Mouse (Mus musculus): ENCODE data around the gene Sox2. TPM values are rescaled to one million over a fixed set of nuclear protein-coding genes. Genes with fewer than 3 reads are reported as not detected.

Sox2 gene
- polyA plus RNA-seq, 1 experiment: 26.5 TPM

DNA sequence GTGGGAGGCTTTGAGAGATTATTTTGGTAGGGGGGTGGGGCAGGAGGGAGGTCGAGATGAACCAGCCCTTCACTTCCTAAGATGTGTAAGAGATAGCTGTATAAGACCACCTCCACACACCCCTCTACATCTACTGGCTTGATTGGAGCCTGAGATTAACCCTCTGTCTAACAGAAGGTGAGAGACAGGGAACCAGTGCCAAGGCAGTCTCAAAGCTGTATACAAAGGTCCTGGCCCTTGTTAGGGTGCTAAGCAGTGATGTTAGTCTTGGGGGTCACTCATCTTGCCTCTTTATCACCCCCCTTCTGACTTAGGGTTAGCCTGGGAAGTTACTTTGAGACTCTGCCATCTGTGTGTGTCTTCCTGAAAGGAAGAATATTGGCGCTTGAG is 7.5 kb downstream of the Sox2 start:
- no peak for TF ChIP-seq POLR2A (IDR thresholded peaks at IDR 0.05; ENCODE audit: borderline replicate concordance, insufficient read depth, low read length)
- TF ChIP-seq CTCF (IDR thresholded peaks at IDR 0.05; ENCODE audit: borderline replicate concordance, insufficient read depth, low read depth, low read length): no peak
- Histone ChIP-seq H3K27me3 (ENCODE audit: control insufficient read depth, insufficient read depth, low read length) (peaks cover 8% of the 10 kb centered on the region; the same call in 1 of the 2 replicates), H3K4me1 (ENCODE audit: control insufficient read depth, insufficient read depth, low read length) (no peaks in the 10 kb centered on the region), H3K27ac (ENCODE audit: insufficient read depth, low read length) (0 out of 2 replicates have a peak overlapping the region, but pooled peaks have one; percentile 30), H3K4me3 (replicated peaks; ENCODE audit: insufficient read depth, low read depth, low read length) (no peak overlapping the region)
- no peak for DNase-seq
- 61% methylated on average over 2 of the region's 2 CpGs for WGBS

DNA sequence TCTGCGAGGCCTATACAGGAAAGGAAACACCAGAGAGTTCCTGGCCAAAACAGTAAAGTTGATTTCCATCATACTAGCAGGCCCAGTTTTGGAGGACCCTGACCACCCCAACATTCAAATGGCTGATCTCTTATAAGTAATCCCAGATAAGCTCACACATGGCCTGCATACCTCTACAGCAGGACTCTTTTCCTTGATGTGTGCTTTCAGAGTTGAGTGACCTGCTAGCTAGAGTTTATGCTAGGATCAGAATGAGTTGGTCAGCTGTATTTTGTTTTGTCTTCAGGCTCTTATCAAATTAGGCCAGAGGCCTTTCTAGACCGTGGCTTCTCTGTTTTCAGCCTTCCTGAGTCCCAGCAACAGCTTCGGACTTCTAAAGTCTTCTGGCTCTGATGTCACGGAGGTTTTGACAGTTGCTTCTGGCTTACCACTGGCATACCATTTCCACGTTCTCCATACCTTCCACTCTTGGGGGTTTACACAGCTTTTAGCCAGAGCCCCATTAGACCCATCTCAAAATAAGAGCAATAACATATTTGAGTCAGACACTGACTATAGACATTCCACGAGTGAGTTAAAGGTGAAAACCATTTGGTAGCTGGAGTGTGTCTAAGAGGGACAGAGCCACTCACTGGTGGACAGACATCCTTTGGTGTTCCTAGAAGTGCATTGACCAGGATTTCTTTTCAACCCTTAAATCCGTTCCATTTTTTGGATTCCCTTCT is 8.2 kb downstream of the Sox2 start:
- peaks cover 9% of the 10 kb centered on the region; the same call in 1 of the 2 replicates for H3K27me3 ChIP-seq (ENCODE audit: control insufficient read depth, insufficient read depth, low read length)
- DNase-seq: no peak
- no peak overlapping the region for H3K27ac ChIP-seq (ENCODE audit: insufficient read depth, low read length)
- no peaks in the 10 kb centered on the region for H3K4me1 ChIP-seq (ENCODE audit: control insufficient read depth, insufficient read depth, low read length)
- WGBS: 86% methylated on average over 7 of the region's 7 CpGs
- TF ChIP-seq CTCF (IDR thresholded peaks at IDR 0.05; ENCODE audit: borderline replicate concordance, insufficient read depth, low read depth, low read length) (no peak), POLR2A (IDR thresholded peaks at IDR 0.05; ENCODE audit: borderline replicate concordance, insufficient read depth, low read length) (no peak)
- H3K4me3 ChIP-seq (replicated peaks; ENCODE audit: insufficient read depth, low read depth, low read length): no peak overlapping the region

DNA sequence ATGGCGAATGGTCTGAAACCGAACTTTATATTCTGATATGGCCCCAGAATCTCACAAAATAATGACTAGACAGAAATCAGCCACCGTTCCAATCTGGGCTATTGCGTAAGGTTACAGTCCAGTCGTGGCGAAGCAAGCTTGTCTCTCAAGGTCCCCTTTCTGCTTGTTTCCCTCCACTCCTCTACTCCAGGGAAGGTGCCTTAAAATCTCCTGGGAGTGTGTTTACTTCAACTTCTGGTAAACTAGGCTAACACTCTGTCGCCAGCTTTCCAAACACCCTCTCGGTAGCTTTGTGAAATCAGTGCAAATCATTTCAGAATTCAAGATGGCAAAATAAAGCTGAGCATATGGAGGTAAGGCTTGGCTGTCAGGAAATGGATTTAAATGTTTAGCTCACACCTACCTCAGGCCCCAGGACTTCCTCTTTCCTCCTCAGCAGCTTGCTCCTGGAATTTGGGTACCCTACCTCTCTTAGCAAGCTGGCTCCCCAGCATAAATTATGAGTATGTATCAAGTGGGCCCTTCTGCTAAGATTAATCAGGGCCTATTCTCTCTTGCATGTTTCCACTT is 8.8 kb downstream of the Sox2 start:
- 86% methylated on average over 8 of the region's 8 CpGs for WGBS
- TF ChIP-seq CTCF (IDR thresholded peaks at IDR 0.05; ENCODE audit: borderline replicate concordance, insufficient read depth, low read depth, low read length) (no peak), POLR2A (IDR thresholded peaks at IDR 0.05; ENCODE audit: borderline replicate concordance, insufficient read depth, low read length) (no peak)
- DNase-seq: no peak
- Histone ChIP-seq H3K27ac (ENCODE audit: insufficient read depth, low read length) (no peak overlapping the region), H3K27me3 (ENCODE audit: control insufficient read depth, insufficient read depth, low read length) (peaks cover 10% of the 10 kb centered on the region; the same call in 1 of the 2 replicates), H3K4me1 (ENCODE audit: control insufficient read depth, insufficient read depth, low read length) (no peaks in the 10 kb centered on the region), H3K4me3 (replicated peaks; ENCODE audit: insufficient read depth, low read depth, low read length) (no peak overlapping the region)

DNA sequence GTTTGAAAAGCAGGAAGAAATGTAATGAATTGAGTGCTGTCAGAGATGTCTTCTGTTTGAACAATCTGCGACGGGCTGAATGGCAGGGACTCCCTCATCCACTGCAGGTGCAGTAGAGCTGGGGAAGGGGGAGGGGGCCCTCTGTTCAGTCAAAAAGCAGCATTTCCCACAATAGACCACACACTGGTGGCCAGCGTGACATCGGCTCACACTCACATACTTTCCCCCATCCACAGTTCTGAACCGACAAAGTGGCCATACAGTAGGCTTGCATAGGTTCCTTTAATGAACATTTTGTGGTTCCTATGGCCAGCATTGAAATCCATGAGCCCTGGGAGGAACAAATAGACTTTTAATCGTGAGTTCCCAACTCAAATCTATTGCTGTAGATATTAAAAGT is 9.7 kb downstream of the Sox2 start:
- DNase-seq: no peak
- 65% methylated on average over 6 of the region's 6 CpGs for WGBS
- TF ChIP-seq POLR2A (IDR thresholded peaks at IDR 0.05; ENCODE audit: borderline replicate concordance, insufficient read depth, low read length): no peak
- TF ChIP-seq CTCF (IDR thresholded peaks at IDR 0.05; ENCODE audit: borderline replicate concordance, insufficient read depth, low read depth, low read length): no peak

DNA sequence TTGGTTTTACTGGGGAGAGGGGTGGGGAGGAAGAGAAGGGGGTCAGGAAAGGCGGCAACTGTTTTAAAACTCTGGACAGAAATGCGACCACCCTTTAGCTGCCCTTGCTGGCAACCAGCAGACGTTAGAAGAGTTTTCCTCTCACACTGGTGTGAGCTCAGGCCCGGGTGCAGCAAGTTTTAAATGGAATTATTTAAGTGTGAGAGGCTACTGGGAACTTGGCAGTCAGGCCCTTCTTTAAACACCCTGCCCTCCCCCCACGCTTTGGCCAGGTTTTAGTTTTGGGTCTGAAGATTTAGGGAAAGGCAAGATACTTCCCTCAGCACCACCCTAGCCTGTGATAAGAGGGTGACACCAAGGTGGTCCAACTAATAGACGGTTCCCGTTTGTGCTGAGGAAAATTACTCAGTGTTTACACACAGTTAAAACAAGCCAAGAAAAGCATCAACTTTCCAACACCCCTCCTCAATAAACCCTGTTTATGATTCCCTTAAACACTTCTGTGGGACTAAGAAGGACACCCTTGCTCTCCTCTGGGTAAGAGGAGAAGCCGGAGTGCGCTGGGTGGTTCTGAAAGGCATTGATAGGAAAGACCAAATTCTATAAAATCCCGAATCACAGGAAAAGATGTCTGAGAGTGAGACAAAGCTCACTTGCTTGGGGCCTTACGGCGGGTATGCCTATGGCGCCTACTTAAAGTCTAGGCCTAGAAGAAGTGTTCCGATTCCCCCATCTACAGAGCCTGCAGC is 10.5 kb downstream of the Sox2 start:
- TF ChIP-seq CTCF (IDR thresholded peaks at IDR 0.05; ENCODE audit: borderline replicate concordance, insufficient read depth, low read depth, low read length): no peak
- TF ChIP-seq POLR2A (IDR thresholded peaks at IDR 0.05; ENCODE audit: borderline replicate concordance, insufficient read depth, low read length): no peak
- H3K27ac ChIP-seq (ENCODE audit: insufficient read depth, low read length): no peak overlapping the region
- no peak overlapping the region for H3K4me3 ChIP-seq (replicated peaks; ENCODE audit: insufficient read depth, low read depth, low read length)
- no peak for DNase-seq
- WGBS: 66% methylated on average over 14 of the region's 14 CpGs
- peaks cover 10% of the 10 kb centered on the region; the same call in 1 of the 2 replicates for H3K27me3 ChIP-seq (ENCODE audit: control insufficient read depth, insufficient read depth, low read length)
- no peaks in the 10 kb centered on the region for H3K4me1 ChIP-seq (ENCODE audit: control insufficient read depth, insufficient read depth, low read length)

More for the DNA sequence above, 9.7 kb downstream of the Sox2 start:
- H3K4me1 ChIP-seq (ENCODE audit: control insufficient read depth, insufficient read depth, low read length): no peaks in the 10 kb centered on the region
- no peak overlapping the region for H3K4me3 ChIP-seq (replicated peaks; ENCODE audit: insufficient read depth, low read depth, low read length)
- no peak overlapping the region for H3K27ac ChIP-seq (ENCODE audit: insufficient read depth, low read length)
- H3K27me3 ChIP-seq (ENCODE audit: control insufficient read depth, insufficient read depth, low read length): peaks cover 10% of the 10 kb centered on the region; the same call in 1 of the 2 replicates

DNA sequence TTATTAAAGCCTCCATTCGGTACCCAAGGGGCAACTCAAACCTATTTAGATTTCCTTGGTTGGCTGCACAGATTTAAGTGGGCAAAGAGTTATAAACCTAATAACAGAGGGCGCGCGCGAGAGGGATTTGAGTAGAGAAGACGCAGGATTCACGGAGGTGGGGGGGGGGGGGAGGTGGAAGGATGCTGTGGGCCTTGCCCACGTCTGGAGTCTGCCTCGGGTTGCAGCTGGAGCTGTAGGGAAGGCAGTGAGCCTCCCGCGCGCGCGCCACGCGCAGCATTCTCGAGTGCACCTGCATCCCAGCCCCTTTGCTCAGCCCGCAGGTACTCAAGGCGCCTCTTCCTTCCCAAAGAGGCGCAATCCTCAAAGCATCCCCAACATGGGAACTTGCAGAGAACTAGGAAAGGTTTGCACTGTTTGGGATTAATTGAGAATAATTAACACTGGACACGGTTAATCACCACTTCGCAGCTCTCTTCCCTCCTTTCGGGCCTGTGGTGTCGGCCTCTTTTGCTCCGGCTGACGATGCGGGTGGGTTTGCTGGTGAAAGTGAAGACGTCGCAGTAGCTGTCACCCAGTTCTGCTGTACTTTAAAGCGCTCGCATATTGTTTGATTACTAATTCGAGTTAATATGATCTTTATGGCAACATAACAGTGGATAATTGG is 11.3 kb downstream of the Sox2 start:
- TF ChIP-seq POLR2A (IDR thresholded peaks at IDR 0.05; ENCODE audit: borderline replicate concordance, insufficient read depth, low read length) (no peak), CTCF (IDR thresholded peaks at IDR 0.05; ENCODE audit: borderline replicate concordance, insufficient read depth, low read depth, low read length) (no peak)
- Histone ChIP-seq H3K27ac (ENCODE audit: insufficient read depth, low read length) (no peak overlapping the region), H3K4me1 (ENCODE audit: control insufficient read depth, insufficient read depth, low read length) (no peaks in the 10 kb centered on the region), H3K27me3 (ENCODE audit: control insufficient read depth, insufficient read depth, low read length) (peaks cover 10% of the 10 kb centered on the region; the same call in 1 of the 2 replicates), H3K4me3 (replicated peaks; ENCODE audit: insufficient read depth, low read depth, low read length) (no peak overlapping the region)
- no peak for DNase-seq
- whole genome bisulfite sequencing: 54% methylated on average over 32 of the region's 32 CpGs

DNA sequence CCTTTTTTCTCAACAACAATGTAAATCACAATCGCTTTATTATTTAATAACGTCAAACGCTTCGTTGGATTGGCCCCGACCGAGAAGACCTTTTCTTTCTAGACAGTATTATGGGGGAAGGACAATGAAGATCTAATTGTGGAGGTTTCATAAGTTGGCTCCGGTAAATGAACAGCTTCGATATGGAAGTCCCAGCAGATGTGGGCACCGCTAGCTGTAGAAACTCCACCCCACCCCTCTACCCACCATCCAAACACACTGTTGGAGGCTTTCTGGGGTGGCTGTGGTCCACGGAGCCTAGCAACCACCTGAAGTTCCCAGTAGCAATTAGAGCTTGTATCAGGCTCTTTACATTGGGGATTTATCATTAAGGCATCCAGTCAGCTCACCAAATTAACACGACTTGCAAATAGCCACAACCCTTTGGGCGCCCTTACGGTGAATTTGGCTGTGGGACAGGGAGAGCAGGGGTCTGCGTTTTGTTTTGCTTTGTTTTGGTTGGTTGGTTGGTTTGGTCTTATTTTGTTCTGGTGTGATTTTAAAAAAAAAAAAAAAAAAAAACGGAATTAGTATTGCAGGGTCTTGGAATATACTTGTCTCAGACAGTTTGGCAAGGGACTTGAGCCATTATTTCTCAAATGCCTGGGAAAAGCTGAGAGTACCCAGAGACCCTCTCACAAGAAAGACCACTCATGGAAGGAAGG is 12.0 kb downstream of the Sox2 start:
- H3K4me1 ChIP-seq (ENCODE audit: control insufficient read depth, insufficient read depth, low read length): no peaks in the 10 kb centered on the region
- TF ChIP-seq POLR2A (IDR thresholded peaks at IDR 0.05; ENCODE audit: borderline replicate concordance, insufficient read depth, low read length): no peak
- TF ChIP-seq CTCF (IDR thresholded peaks at IDR 0.05; ENCODE audit: borderline replicate concordance, insufficient read depth, low read depth, low read length): no peak
- H3K27ac ChIP-seq (ENCODE audit: insufficient read depth, low read length): no peak overlapping the region
- peaks cover 10% of the 10 kb centered on the region; the same call in 1 of the 2 replicates for H3K27me3 ChIP-seq (ENCODE audit: control insufficient read depth, insufficient read depth, low read length)
- no peak for DNase-seq
- no peak overlapping the region for H3K4me3 ChIP-seq (replicated peaks; ENCODE audit: insufficient read depth, low read depth, low read length)
- WGBS: 56% methylated on average over 15 of the region's 15 CpGs

Data from cerebellum, adult 2 months (tissue).